Mouse (Mus musculus): ENCODE results near the gene Vmn1r45.
"Not testable (repeated sequence)": the region's sequence is repeated elsewhere in the genome, so short reads cannot be mapped to it uniquely, and the experiment has no call there.

The Vmn1r45 gene

DNA sequence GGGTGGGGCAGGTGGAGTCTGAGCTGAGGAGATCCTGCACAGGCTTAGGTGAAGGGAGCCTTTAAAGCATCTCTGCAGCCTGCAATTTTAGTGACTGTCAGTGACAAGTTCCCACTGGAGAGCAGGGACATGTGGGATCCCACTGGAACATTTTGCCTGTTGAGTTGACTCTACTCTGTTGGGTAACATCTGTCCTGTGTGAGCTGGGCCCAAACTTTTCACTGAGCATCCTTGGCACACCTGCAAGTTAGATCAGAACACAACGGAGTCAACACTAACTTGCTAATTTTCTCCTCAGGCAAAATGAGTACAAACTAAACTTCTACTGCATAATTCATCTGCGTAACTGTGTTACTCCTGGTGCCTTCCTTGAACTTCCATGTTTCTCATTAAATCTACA is at the start of gene Vmn1r45:
TSS of gene Vmn1r45 (minus strand) at position 101 of the 400 bp plus-strand sequence.
- not testable (repeated sequence) for DNase-seq (ENCODE audit: low spot score in 2 of 2)

DNA sequence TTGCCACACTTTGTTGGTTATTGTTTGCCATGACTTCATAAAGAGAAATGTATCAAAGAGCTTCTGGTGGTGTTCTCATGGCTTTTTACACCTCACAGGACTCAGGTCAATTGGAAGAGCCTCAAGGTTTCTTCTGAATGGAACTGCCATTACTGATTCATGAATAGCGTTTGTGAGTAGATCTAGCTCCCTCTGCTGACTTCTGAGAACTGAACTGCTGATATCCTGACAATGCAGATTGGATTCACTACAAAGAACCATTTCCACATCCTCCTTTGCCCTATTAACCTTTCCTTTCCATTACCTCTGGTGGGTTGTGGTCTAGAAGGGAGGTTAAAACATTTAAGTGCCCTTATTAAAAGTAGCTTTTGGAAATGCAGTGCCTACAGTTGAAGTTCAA is 45.6 kb upstream of the Vmn1r45 start:
- DNase-seq (ENCODE audit: low spot score in 2 of 2), result no peak

DNA sequence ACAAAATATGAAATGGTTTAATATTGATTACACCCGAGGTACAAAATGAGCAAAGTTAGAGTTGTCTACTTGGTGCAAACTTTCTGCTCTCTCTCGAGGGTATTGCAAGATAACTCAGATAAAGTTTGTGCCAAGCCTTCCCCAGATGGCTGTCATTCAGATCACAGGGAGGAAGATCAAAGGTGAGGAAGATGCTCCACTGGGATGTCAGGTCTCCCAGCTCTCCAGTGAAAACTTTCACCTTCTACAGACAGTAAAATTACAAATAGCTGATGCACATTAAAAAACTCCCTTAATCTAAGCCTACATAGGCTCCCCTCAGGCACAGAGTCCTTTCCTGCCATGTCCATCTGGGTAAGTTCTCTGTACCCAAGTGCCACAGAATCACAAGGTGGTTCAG is 28.6 kb upstream of the Vmn1r45 start, which contains the start of gene Vmn1r46:
TSS of gene Vmn1r46 (plus strand) at position 301 of the 400 bp plus-strand sequence.
- no peak for DNase-seq (ENCODE audit: low spot score in 2 of 2)

DNA sequence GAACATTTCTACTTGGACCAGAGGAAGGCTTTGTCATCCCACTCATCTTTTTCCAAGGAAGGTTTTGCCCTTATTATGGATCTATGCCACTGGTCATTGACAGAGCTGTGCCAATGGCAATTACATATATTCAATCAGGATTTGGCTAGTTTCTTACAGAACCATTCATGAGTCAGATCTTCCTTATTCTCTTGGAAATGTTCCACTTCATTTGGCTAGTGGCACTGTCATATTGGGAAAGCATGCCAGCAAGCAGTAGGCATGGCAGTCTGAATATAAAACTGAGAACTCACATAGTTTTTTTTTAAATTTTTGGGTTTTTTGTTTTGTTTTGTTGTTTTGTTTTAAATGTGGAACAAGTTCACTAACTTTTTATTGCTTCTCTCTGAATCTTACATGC is 25.9 kb upstream of the Vmn1r45 start:
- DNase-seq (ENCODE audit: low spot score in 2 of 2), result no peak

DNA sequence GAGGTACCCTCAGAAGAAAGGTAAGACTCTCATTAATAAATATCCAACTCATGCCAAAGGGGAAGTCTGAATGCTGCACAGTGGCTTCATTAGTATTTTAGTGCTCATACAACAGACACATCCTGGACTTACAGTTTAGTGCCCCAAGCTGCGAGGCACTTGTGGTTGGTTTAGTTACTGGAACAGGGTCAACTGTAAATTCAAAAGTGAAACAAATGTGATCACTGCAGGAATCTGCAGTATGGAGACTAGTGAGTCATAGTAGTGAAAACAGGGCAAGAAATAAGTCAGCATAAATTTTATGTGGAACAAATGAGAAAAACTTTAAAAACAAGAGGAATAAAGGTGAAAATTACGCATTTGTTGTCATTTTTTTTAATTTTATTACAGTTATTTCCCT is 13.2 kb upstream of the Vmn1r45 start:
- DNase-seq (ENCODE audit: low spot score in 2 of 2), result no peak

DNA sequence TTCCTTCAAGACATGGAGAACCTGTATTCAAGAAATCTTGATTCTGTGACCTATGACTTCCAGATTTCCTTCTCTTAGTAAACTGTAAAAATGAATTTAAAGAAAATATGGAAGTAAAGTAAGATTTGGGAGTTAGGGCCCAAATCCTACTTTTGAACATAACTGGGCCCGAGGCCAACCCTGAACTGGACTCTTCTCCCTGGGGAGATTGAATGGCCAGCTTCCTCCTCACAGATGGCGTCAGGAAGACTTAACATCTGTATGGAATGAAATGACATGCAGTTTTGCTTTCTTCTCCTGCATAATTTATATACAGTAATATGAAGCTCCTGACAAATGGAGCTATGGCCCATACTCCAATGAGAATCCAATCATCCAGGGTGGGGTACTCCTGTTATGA is 528 bp upstream of the Vmn1r45 start:
- no peak for DNase-seq (ENCODE audit: low spot score in 2 of 2)

DNA sequence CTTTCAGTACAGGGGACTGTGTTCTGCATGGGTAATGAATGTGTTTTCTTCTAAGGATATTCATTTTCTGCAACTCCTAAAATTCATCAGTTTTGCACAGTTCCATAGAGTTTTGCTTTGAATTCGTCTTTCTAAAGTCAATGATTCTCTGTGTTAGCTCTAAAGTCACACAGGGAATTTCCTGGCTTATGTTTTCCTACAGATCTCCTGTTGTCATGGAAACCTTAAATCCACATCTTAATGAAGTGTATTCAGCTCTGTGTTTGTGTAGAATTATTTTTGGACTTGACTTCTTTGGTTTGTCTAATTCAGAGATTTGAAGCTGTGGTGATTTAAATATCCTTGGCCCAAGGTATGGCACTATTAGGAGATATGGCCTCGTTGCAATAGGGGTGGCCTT is 56.6 kb downstream of the Vmn1r45 start:
- DNase-seq (ENCODE audit: low spot score in 2 of 2), result no peak

DNA sequence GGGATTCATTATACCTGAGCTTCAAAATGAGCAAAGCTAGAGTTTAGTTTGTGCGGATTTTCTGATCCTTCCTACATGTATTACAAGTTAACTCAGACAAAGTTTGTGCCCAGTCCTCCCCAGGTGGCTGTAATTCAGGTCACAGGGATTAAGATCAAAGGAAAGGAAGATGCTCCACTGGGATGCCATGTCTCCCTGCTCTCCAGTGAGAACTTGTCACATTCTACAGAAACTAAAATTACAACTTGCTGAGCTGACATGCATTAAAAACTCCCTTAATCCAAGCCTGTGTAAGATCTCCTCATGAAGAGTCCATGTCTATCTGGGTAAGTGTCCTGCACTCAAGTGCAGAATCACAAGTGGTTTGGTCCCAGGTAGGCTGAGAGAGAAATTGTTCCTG is 57.0 kb downstream of the Vmn1r45 start, which contains the start of gene Vmn1r44:
TSS of gene Vmn1r44 (plus strand) at position 301 of the 400 bp plus-strand sequence.
- DNase-seq (ENCODE audit: low spot score in 2 of 2), result no peak

Data from left cerebral cortex, adult 9 months (tissue).